Mouse (Mus musculus): Measurements from ENCODE around the gene Arhgdia. TPM values are rescaled to one million over a fixed set of nuclear protein-coding genes. Genes with fewer than 3 reads are reported as not detected.

The Arhgdia gene
- polyA plus RNA-seq, 1 experiment from 2014 or later = 435 TPM

GRCm38 (mm10) chr11:120612763-120613162, 31.3 kb upstream of the Arhgdia start:
- Histone ChIP-seq H3K4me1 (peaks cover 39% of the 10 kb centered on the region), H3K4me3 (no peak overlapping the region), H3K27ac (replicated peaks) (no peak overlapping the region), H3K9me3 (no peaks in the 10 kb centered on the region), H3K27me3 (replicated peaks) (0 out of 2 replicates have a peak, but pooled peaks cover 12% of the 10 kb centered on the region), H3K4me2 (no peak overlapping the region), H3K36me3 (peaks cover 60% of the 10 kb centered on the region), H3K9ac (no peak overlapping the region)
- WGBS = 40% methylated on average over 6 of the region's 6 CpGs
- ATAC-seq (ENCODE audit: extremely low read depth, insufficient number of reproducible peaks, low FRiP score, low TSS enrichment) = no peak

- H3K4me1 ChIP-seq = peaks cover 39% of the 10 kb centered on the region
- H3K4me2 ChIP-seq = no peak overlapping the region
- ATAC-seq (ENCODE audit: extremely low read depth, insufficient number of reproducible peaks, low FRiP score, low TSS enrichment) = no peak
- H3K27ac ChIP-seq (replicated peaks) = no peak overlapping the region
- 0 out of 2 replicates have a peak, but pooled peaks cover 12% of the 10 kb centered on the region for H3K27me3 ChIP-seq (replicated peaks)
- H3K36me3 ChIP-seq = peaks cover 71% of the 10 kb centered on the region
- WGBS = 75% methylated on average over 9 of the region's 9 CpGs
- no peak overlapping the region for H3K9ac ChIP-seq
- H3K4me3 ChIP-seq = no peak overlapping the region
- no peaks in the 10 kb centered on the region for H3K9me3 ChIP-seq
These were observed 29.1 kb upstream of the Arhgdia start for GRCm38 (mm10) chr11:120610477-120611046.

- Histone ChIP-seq H3K4me2 (peak overlapping the region; percentile 80), H3K9ac (peak overlapping the region; percentile 84), H3K36me3 (peaks cover 75% of the 10 kb centered on the region)
These were observed 27.8 kb upstream of the Arhgdia start for GRCm38 (mm10) chr11:120609250-120609649.

GRCm38 (mm10) chr11:120608241-120609034, 27.0 kb upstream of the Arhgdia start, which contains the start of gene Npb:
TSS of gene Npb (plus strand) at chr11:120608477.
- peak within 1 kb of the TSS; percentile 66 for H3K27ac ChIP-seq (replicated peaks)
- H3K9ac ChIP-seq = peak within 1 kb of the TSS; percentile 84
- peaks cover 39% of the 10 kb centered on the region for H3K4me1 ChIP-seq
- ATAC-seq (ENCODE audit: extremely low read depth, insufficient number of reproducible peaks, low FRiP score, low TSS enrichment) = no peak
- 6% methylated on average over 45 of the region's 45 CpGs for WGBS
- H3K36me3 ChIP-seq = peaks cover 75% of the 10 kb centered on the region
- H3K27me3 ChIP-seq (replicated peaks) = 0 out of 2 replicates have a peak, but pooled peaks cover 12% of the 10 kb centered on the region
- peak within 1 kb of the TSS; percentile 48 for H3K4me3 ChIP-seq
- H3K4me2 ChIP-seq = peak within 1 kb of the TSS; percentile 80
- no peaks in the 10 kb centered on the region for H3K9me3 ChIP-seq

More at GRCm38 (mm10) chr11:120609250-120609649, 27.8 kb upstream of the Arhgdia start:
- 26% methylated on average over 8 of the region's 8 CpGs for WGBS
- peaks cover 39% of the 10 kb centered on the region for H3K4me1 ChIP-seq
- peak; percentile 52; the same call in 1 of the 2 replicates for ATAC-seq (ENCODE audit: extremely low read depth, insufficient number of reproducible peaks, low FRiP score, low TSS enrichment)
- 0 out of 2 replicates have a peak, but pooled peaks cover 12% of the 10 kb centered on the region for H3K27me3 ChIP-seq (replicated peaks)
- no peaks in the 10 kb centered on the region for H3K9me3 ChIP-seq
- H3K27ac ChIP-seq (replicated peaks) = peak overlapping the region; percentile 66
- H3K4me3 ChIP-seq = peak overlapping the region; percentile 48

GRCm38 (mm10) chr11:120606764-120607163, 25.3 kb upstream of the Arhgdia start:
- no peak overlapping the region for H3K9ac ChIP-seq
- H3K4me3 ChIP-seq = no peak overlapping the region
- no peak for ATAC-seq (ENCODE audit: extremely low read depth, insufficient number of reproducible peaks, low FRiP score, low TSS enrichment)
- peak overlapping the region; percentile 12; the same call in 1 of the 2 replicates for H3K27ac ChIP-seq (replicated peaks)
- H3K4me1 ChIP-seq = peaks cover 39% of the 10 kb centered on the region
- H3K27me3 ChIP-seq (replicated peaks) = 0 out of 2 replicates have a peak, but pooled peaks cover 12% of the 10 kb centered on the region
- 71% methylated on average over 4 of the region's 4 CpGs for WGBS
- H3K9me3 ChIP-seq = no peaks in the 10 kb centered on the region
- H3K4me2 ChIP-seq = no peak overlapping the region
- peaks cover 75% of the 10 kb centered on the region for H3K36me3 ChIP-seq

GRCm38 (mm10) chr11:120605667-120606066, 24.2 kb upstream of the Arhgdia start:
- H3K4me2 ChIP-seq = no peak overlapping the region
- H3K36me3 ChIP-seq = peaks cover 75% of the 10 kb centered on the region
- no peak for ATAC-seq (ENCODE audit: extremely low read depth, insufficient number of reproducible peaks, low FRiP score, low TSS enrichment)
- no peak overlapping the region for H3K27ac ChIP-seq (replicated peaks)
- no peak overlapping the region for H3K4me3 ChIP-seq
- WGBS = 88% methylated on average over 7 of the region's 7 CpGs
- H3K4me1 ChIP-seq = peaks cover 39% of the 10 kb centered on the region
- no peaks in the 10 kb centered on the region for H3K9me3 ChIP-seq
- peak overlapping the region; percentile 2; the same call in 1 of the 2 replicates for H3K9ac ChIP-seq
- H3K27me3 ChIP-seq (replicated peaks) = 0 out of 2 replicates have a peak, but pooled peaks cover 12% of the 10 kb centered on the region

GRCm38 (mm10) chr11:120603545-120603944, 22.1 kb upstream of the Arhgdia start:
- peaks cover 40% of the 10 kb centered on the region for H3K4me1 ChIP-seq
- 0 out of 2 replicates have a peak, but pooled peaks cover 4% of the 10 kb centered on the region for H3K27me3 ChIP-seq (replicated peaks)
- H3K27ac ChIP-seq (replicated peaks) = no peak overlapping the region
- H3K9me3 ChIP-seq = no peaks in the 10 kb centered on the region
- WGBS = 67% methylated on average over 2 of the region's 2 CpGs
- H3K36me3 ChIP-seq = peaks cover 75% of the 10 kb centered on the region
- no peak overlapping the region for H3K4me3 ChIP-seq
- no peak for ATAC-seq (ENCODE audit: extremely low read depth, insufficient number of reproducible peaks, low FRiP score, low TSS enrichment)
- no peak overlapping the region for H3K9ac ChIP-seq
- no peak overlapping the region for H3K4me2 ChIP-seq

- Histone ChIP-seq H3K4me3 (no peak overlapping the region), H3K4me1 (peaks cover 32% of the 10 kb centered on the region), H3K9me3 (no peaks in the 10 kb centered on the region), H3K4me2 (no peak overlapping the region), H3K36me3 (peaks cover 76% of the 10 kb centered on the region), H3K27ac (replicated peaks) (no peak overlapping the region), H3K9ac (no peak overlapping the region), H3K27me3 (replicated peaks) (no peaks in the 10 kb centered on the region)
- WGBS = 88% methylated on average over 3 of the region's 3 CpGs
- ATAC-seq (ENCODE audit: extremely low read depth, insufficient number of reproducible peaks, low FRiP score, low TSS enrichment) = no peak
These were observed 19.3 kb upstream of the Arhgdia start for GRCm38 (mm10) chr11:120600716-120601115.

- 46% methylated on average over 17 of the region's 17 CpGs for WGBS
These were observed 17.6 kb upstream of the Arhgdia start for GRCm38 (mm10) chr11:120598990-120599549.

GRCm38 (mm10) chr11:120598283-120598989, 17.0 kb upstream of the Arhgdia start, which contains the start of the genes Alyref and Anapc11:
TSS of gene Alyref (minus strand) at chr11:120598365.
TSS of gene Anapc11 (plus strand) at chr11:120598421.
- peak within 1 kb of the TSS; percentile 85 for H3K4me2 ChIP-seq
- peak within 1 kb of the TSS; percentile 99 for H3K4me3 ChIP-seq
- peak within 1 kb of the TSS; percentile 93 for H3K27ac ChIP-seq (replicated peaks)
- peak; percentile 96 for ATAC-seq (ENCODE audit: extremely low read depth, insufficient number of reproducible peaks, low FRiP score, low TSS enrichment)
- no peaks in the 10 kb centered on the region for H3K27me3 ChIP-seq (replicated peaks)
- H3K9me3 ChIP-seq = no peaks in the 10 kb centered on the region
- H3K4me1 ChIP-seq = peaks cover 32% of the 10 kb centered on the region
- H3K36me3 ChIP-seq = peaks cover 76% of the 10 kb centered on the region
- under 1% methylated on average over 85 of the region's 88 CpGs for WGBS
- H3K9ac ChIP-seq = peak within 1 kb of the TSS; percentile 100

More at GRCm38 (mm10) chr11:120598990-120599549, 17.6 kb upstream of the Arhgdia start:
- Histone ChIP-seq H3K4me3 (peak overlapping the region; percentile 99), H3K9ac (peak overlapping the region; percentile 87), H3K4me1 (peaks cover 32% of the 10 kb centered on the region), H3K4me2 (peak overlapping the region; percentile 85), H3K27me3 (replicated peaks) (no peaks in the 10 kb centered on the region), H3K36me3 (peaks cover 76% of the 10 kb centered on the region), H3K27ac (replicated peaks) (peak overlapping the region; percentile 93), H3K9me3 (no peaks in the 10 kb centered on the region)
- no peak for ATAC-seq (ENCODE audit: extremely low read depth, insufficient number of reproducible peaks, low FRiP score, low TSS enrichment)
